Mouse (Mus musculus) heart, postnatal 14 days (tissue): Measurements from ENCODE around the gene Kirrel3. TPM values are rescaled to one million over a fixed set of nuclear protein-coding genes. Genes with fewer than 3 reads are reported as not detected.

Source experiments
- DNase-seq, 2 experiments: peaks; one replicate each; pipeline ENCODE4 v3.0.0; 2021 to 2022
- intact Hi-C: fragments of 180-260 bp; cut with DNase I; formaldehyde crosslinking; loops from one replicate; pipeline ENCODE4 v1.15.1; 2025
- total RNA-seq, 2 experiments: library from RNA; stranded (reverse); gene quantifications; 2 replicates each; pipeline ENCODE4 v1.2.3; 2021

The Kirrel3 gene
- total RNA-seq, 2 experiments from 2014 or later: 0.95 to 1.0 TPM

GRCm38 (mm10) chr9:34663412-34663811, 177.7 kb downstream of the Kirrel3 start:
- DNase-seq: no peak
- intact Hi-C loops: loop anchor here (5.0 to 10.0 kb wide), 3 partner anchors 89 to 354 kb away; no protein-coding TSS in a partner anchor

GRCm38 (mm10) chr9:34665361-34666129, 179.9 kb downstream of the Kirrel3 start:
- intact Hi-C loops: loop anchor here (10.0 kb wide), 1 partner anchor 179 kb away; no protein-coding TSS in a partner anchor
- DNase-seq: no peak

- intact Hi-C loops: loop anchor here (10.0 kb wide), 1 partner anchor 178 kb away; no protein-coding TSS in a partner anchor
- DNase-seq: no peak
Observed at GRCm38 (mm10) chr9:34667182-34667581, 181.5 kb downstream of the Kirrel3 start.

DNA sequence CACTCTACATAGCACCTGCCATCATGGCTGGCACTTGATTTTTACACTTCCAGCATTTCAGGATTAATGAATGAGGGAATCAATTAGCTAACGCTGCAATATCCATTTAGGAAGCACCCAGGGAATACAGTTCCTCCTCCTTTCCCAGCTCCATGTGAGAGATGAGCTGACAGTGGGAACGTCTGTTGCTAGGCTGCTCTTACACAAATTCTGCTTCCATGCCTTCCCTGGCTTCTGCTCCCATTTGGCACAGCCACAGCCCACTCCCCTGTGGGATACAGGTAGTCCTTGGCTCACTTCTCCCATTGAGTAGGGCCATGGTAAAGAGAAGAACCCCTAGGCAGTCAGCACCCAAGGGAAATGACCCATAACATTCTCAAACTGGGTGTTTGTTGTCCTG, 185.2 kb downstream of the Kirrel3 start:
- intact Hi-C loops: no loop called here
- no peak for DNase-seq

GRCm38 (mm10) chr9:34686798-34687197, 201.1 kb downstream of the Kirrel3 start:
- no peak for DNase-seq
- intact Hi-C loops: no loop called here

DNA sequence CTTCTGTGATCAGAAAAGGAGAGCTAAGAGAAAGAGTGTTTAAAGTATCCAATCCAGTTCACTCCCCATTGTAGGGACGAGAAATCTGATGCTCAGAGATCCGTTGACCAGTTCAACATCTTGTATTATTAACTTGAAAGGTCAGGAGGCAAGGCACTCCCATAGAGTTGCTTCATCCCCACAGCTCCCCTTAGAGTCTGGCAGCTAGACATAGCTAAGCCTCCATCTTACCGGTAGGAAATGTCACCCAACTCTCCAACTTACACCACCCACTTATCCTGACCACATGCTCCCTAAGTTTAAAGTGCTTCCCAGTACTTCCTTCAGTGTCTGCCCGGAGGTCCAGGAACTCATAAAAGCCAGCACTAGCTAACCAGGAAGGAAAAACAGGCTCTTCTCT, 202.7 kb downstream of the Kirrel3 start:
- intact Hi-C loops: no loop called here
- DNase-seq: no peak

- intact Hi-C loops: no loop called here
- DNase-seq: no peak
Observed at GRCm38 (mm10) chr9:34689375-34689774, 203.7 kb downstream of the Kirrel3 start.

- intact Hi-C loops: no loop called here
- DNase-seq: no peak
Observed at GRCm38 (mm10) chr9:34695646-34696045, 210.0 kb downstream of the Kirrel3 start.

GRCm38 (mm10) chr9:34703547-34704300, 218.0 kb downstream of the Kirrel3 start:
- DNase-seq: no peak
- intact Hi-C loops: no loop called here

DNA sequence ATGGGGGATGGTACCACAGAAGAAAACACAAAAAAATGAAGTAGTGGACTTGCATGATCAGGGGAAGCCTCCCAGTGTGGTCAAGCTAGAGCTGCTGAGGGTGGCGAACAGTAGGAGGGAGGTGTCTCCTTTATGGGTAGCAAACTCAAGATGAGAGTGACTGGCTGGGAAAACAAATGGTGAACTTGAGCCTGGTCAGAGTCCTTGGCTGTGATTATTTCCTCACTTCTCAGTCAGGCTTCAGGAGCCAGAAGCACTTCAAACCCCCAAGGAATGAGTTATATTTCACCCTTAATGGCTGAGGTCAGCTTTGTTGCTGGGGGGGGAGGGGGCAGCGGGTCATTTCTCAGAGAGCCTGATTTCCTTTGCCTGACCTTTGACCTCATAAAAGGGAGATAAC, 218.7 kb downstream of the Kirrel3 start:
- no peak for DNase-seq
- intact Hi-C loops: no loop called here

DNA sequence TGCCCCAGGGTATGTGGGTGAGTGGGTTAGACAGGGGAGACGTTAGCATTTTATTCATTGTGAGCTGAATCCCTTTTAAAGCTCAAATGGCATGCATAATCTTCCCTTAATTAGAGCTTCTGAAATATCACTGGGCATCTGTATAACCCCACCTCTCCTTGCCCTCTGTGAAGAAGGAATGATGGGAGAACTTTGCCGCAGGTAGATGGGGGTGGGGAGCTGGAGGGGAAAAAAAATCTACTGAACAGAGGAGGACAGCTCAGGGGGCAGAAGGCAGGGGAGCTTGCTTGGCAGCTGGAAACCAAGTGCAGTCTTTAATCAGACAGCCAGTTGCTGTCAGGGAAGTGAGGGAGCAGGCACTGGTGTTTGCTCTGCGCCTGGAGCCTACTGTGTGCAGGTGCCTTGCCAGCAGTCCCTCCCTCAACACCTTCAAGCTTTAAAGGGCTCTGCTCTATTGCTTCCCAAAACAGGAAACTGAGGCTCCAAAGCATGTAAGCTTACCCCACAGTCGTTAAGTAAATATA, 220.7 kb downstream of the Kirrel3 start:
- intact Hi-C loops: no loop called here
- DNase-seq: no peak

GRCm38 (mm10) chr9:34708691-34709090, 223.0 kb downstream of the Kirrel3 start:
- intact Hi-C loops: no loop called here

GRCm38 (mm10) chr9:34711996-34712395, 226.3 kb downstream of the Kirrel3 start:
- intact Hi-C loops: no loop called here
- DNase-seq: no peak

More at GRCm38 (mm10) chr9:34708691-34709090, 223.0 kb downstream of the Kirrel3 start:
- no peak for DNase-seq

GRCm38 (mm10) chr9:34712996-34713395, 227.3 kb downstream of the Kirrel3 start:
- intact Hi-C loops: no loop called here
- DNase-seq: no peak

DNA sequence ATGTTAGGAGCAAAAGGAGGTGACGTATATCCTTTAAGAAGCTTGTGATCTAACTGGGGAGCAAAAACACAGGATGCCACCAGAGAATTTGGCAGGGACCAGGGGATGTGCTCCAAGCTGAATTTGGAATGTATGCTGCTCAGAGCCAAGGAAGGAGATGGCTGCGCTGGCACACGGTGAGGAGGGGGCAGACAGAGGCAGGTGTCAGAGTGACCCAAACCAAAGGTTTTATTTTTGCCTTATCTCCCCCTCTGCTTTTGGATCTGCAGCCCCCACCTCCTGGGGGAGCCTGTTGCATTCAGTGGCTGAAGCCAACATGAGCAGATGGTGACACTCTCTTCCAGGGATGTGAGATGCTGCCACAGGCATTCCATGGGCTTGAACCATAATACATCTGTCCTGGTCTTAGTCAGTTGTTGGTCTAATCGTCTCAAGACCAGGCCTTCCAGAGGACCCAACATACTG, 227.8 kb downstream of the Kirrel3 start:
- DNase-seq: no peak
- intact Hi-C loops: no loop called here

DNA sequence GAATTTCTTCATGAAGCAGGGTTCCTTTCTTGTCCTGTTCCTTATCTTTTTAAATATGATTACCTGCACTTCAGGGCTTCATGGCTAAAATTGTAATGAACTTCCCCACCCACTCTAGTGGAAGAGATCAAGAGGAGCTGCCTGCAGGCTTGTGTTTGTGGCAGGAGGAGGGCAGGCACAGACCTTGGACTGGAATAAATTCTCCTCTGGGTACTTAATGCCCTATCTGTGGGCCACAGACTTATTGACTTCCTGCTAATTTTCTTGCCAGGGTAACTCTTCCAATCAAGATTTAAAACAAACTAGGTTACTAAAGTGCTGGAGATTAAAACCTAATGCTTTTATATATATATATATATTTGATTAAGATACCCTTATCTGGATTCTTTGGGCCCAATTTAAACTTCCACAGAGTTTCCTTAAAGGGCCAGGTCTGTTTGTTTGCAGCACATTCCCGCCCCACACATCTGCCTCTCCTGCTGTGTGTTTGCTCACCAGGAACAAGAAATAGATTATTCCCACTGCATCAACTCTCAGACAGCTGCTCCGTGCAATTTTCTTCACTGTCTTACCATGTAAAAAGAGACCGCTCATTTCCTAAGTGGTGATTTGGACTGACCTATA, 229.4 kb downstream of the Kirrel3 start:
- intact Hi-C loops: no loop called here

GRCm38 (mm10) chr9:34716476-34716875, 230.8 kb downstream of the Kirrel3 start:
- intact Hi-C loops: no loop called here
- DNase-seq: no peak

More for the DNA sequence above, 229.4 kb downstream of the Kirrel3 start:
- no peak for DNase-seq

GRCm38 (mm10) chr9:34721478-34722197, 235.9 kb downstream of the Kirrel3 start:
- no peak for DNase-seq
- intact Hi-C loops: no loop called here

DNA sequence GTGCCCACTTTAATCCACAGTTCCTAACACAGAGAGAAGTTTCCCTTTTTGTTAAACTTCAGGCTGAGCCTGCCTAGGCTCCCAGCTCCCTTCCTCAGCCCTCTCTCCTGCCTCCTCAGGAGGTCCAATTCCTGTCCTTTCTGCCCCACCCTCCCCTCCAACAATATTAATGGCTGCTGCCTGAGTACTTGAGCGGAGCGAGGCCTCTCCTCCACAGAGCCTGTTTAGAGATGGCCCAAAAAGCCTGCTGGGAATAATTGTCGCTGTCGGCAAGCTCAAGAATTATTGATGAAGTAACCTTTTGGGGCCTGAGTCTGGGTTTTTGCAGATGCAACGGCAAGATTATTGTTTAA, 236.5 kb downstream of the Kirrel3 start:
- intact Hi-C loops: no loop called here
- DNase-seq: no peak

- DNase-seq: no peak
- intact Hi-C loops: no loop called here
Observed at GRCm38 (mm10) chr9:34732507-34732906, 246.8 kb downstream of the Kirrel3 start.
